Mouse (Mus musculus): ENCODE data around the gene Atg16l1.
"Not testable (repeated sequence)": the region's sequence is repeated elsewhere in the genome, so short reads cannot be mapped to it uniquely, and the experiment has no call there.

The Atg16l1 gene

GRCm38 (mm10) chr1:87771724-87772123, 16.1 kb downstream of the Atg16l1 start:
- DNase-seq (ENCODE audit: low read depth, low spot score) = no peak

DNA sequence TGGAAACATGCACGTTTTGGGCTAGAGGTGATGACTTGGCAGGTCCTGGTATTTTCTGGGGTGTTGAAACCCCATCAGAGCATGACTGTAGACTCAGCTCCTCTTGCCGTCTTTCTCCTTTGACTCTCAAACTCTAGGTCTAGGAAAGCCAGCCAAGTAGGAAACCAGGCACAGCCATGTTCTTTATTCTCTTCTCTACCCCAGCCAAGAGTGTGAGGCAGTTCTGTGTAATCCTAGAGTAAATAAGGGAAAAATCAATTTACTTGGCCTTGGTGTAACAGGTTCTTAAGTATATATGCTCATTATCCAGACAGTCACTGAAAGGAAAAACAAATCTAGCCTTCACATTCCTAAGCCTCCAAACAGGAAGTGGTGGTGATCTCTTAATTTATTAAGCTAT, 17.7 kb downstream of the Atg16l1 start:
- no peak for DNase-seq (ENCODE audit: low read depth, low spot score)

GRCm38 (mm10) chr1:87774845-87775244, 19.2 kb downstream of the Atg16l1 start:
- DNase-seq (ENCODE audit: low read depth, low spot score) = no peak

GRCm38 (mm10) chr1:87779204-87779785, 23.6 kb downstream of the Atg16l1 start:
- DNase-seq (ENCODE audit: low read depth, low spot score) = no peak

DNA sequence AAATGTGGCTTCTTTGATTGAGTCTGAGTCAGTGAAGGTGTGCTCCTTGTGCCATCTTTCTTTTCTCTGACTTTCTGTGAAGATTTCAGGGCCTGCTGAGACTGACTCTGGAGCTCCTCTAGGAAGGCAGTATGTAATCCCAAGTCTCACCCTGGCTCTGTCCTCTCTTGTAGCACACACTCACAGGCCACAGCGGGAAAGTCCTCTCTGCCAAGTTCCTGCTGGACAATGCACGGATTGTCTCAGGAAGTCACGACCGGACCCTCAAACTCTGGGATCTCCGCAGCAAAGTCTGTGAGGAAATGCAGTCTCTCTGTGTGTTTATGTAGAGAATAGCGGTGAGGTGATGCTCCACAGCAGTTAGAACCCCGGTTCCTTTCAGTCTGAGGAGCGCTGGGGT, 30.0 kb downstream of the Atg16l1 start:
- DNase-seq (ENCODE audit: low read depth, low spot score) = no peak

DNA sequence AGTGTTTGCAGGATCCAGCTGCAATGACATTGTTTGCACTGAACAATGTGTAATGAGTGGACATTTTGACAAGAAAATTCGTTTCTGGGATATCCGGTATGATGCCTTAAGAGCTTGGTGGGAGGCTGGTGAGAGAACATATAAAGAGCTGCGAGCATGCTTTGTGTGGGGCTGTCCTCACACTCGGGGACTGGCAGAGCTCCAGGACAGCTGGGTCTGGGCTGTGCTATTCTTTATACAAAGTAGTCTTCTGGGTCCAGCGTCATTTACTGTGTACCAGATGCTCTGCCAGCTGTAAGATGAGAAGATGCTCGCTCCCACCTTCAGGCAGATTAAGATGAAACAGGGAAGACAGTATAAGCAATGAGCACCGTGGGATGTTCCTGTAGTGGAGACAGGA, 30.6 kb downstream of the Atg16l1 start:
- DNase-seq (ENCODE audit: low read depth, low spot score) = no peak

DNA sequence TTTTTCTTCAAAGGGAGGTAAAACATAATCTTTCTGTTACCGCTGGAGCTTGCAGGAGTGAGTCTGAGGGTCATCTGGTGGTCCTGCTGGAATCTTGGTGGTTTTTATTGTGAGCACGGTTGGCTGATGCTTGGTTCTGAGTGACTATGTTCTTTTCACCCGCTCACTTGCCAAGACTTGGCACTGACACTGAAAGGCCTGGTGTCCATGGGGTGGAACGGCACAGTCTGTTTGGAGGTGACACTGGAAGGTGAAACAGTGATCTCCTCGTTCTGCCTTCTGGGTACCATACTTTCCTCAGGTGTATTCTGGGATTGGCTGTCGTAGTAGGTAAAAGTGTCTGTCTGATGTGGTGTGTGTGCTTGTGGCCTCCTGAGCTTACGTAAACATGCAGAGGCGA, 34.0 kb downstream of the Atg16l1 start:
- DNase-seq (ENCODE audit: low read depth, low spot score) = no peak

GRCm38 (mm10) chr1:87792438-87793137, 36.9 kb downstream of the Atg16l1 start:
- DNase-seq (ENCODE audit: low read depth, low spot score) = no peak

DNA sequence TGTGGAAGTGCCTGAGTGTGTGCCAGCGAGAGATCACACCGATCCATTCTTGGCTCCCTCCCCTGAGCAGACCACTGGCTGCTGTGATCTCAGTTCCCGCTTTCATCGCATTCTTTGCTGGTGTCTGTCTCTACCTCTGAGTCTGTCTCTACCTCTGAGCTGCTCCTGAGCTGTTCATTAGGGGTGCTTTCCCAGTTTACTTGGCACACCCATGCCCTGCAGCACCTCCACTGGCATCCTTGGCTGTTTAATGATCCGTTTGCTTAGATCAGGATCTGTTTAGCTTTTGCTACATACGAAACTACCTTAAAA, 37.4 kb downstream of the Atg16l1 start:
- DNase-seq (ENCODE audit: low read depth, low spot score) = no peak

- DNase-seq (ENCODE audit: low read depth, low spot score) = no peak
Observed at GRCm38 (mm10) chr1:87797702-87798101, 42.0 kb downstream of the Atg16l1 start.

- DNase-seq (ENCODE audit: low read depth, low spot score) = no peak
Observed at GRCm38 (mm10) chr1:87798306-87798705, 42.6 kb downstream of the Atg16l1 start.

- DNase-seq (ENCODE audit: low read depth, low spot score) = no peak
Observed at GRCm38 (mm10) chr1:87803576-87803975, 47.9 kb downstream of the Atg16l1 start, which contains the start of gene Sag. TSS of gene Sag (plus strand) at chr1:87803680.

DNA sequence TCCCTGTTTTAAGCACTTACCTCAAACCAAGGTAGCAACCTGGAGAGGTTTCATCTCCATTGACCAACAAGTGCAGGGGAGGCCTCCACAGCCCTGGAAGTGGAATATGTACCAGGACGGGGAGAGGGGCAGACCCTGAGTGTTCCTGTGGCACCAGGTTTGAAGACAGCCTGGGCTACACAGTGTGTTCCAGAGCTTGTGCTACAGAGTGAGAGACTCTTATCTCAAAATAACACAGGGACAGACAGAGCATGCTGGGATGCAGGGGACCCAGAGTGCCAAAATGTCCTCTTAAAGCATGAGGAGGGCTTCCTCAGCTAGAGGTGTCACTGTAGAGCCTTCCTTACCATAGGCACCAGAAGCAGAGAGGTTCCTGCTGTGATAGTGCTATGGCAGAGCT, 52.1 kb downstream of the Atg16l1 start:
- DNase-seq (ENCODE audit: low read depth, low spot score) = no peak

GRCm38 (mm10) chr1:87811391-87811790, 55.7 kb downstream of the Atg16l1 start:
- no peak for DNase-seq (ENCODE audit: low read depth, low spot score)

DNA sequence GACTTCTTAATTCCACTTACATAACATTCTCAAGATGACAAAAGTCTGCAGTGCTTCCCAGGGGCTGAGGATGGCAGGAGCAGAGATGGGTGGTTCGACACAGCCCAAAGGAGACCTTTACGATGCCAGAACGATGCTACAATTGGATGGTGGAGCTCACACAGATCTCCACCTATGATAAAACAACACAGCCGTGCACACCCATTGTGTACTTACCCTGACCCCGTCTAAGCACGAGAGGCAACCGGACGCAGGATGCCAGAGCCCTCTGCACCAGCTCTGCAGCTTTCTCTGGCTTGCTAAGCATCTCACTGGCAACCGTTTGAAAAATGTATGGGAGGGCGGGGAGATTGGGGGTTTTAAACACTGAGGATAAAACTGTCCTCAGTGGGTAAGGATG, 56.4 kb downstream of the Atg16l1 start:
- no peak for DNase-seq (ENCODE audit: low read depth, low spot score)

- no peak for DNase-seq (ENCODE audit: low read depth, low spot score)
Observed at GRCm38 (mm10) chr1:87813155-87813554, 57.5 kb downstream of the Atg16l1 start.

GRCm38 (mm10) chr1:87813681-87814080, 58.0 kb downstream of the Atg16l1 start:
- DNase-seq (ENCODE audit: low read depth, low spot score) = no peak

DNA sequence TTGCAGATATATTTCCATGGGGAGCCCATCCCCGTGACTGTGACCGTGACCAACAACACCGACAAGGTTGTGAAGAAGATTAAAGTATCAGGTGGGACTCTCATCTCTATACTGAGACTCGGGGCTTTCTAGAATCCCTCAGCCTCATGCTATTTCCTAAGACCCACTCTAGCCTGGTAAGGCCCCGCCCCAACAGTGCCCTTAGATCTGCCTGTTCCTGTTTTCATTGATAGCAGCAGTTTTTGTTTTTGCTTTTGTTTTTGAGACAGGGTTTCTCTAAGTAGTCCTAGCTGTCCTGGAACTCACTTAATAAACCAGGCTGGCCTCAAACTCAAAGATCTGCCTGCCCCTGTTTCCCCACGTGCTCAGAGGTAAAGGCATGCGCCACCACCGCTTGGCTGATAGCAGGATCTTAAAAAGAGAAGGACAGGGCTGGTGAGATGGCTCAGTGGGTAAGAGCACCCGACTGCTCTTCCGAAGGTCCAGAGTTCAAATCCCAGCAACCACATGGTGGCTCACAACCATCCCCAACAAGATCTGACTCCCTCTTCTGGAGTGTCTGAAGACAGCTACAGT, 68.8 kb downstream of the Atg16l1 start:
- no peak for DNase-seq (ENCODE audit: low read depth, low spot score)

GRCm38 (mm10) chr1:87825281-87825680, 69.6 kb downstream of the Atg16l1 start:
- no peak for DNase-seq (ENCODE audit: low read depth, low spot score)

DNA sequence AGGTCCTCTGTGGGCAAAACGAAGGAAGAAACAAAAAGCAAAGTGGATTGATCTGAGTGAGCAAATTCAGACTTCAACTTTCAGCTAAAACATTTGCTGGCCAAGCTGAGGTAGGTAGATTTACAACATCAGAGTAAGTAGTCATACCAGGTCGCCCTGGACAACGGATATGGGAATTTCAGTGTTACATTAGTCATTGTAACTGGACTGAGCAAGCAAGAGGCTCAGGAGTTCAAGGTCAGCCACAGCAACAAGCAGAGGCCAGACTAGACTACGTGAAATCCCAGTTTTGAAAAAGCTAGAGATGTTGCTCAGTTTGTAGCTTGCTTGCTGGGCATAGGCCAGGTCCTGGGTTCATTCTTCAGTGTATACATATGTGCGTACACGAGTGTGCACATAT, 70.3 kb downstream of the Atg16l1 start:
- no peak for DNase-seq (ENCODE audit: low read depth, low spot score)

- DNase-seq (ENCODE audit: low read depth, low spot score) = no peak
Observed at GRCm38 (mm10) chr1:87826474-87826873, 70.8 kb downstream of the Atg16l1 start.

GRCm38 (mm10) chr1:87827476-87827875, 71.8 kb downstream of the Atg16l1 start:
- not testable (repeated sequence) for DNase-seq (ENCODE audit: low read depth, low spot score)

DNA sequence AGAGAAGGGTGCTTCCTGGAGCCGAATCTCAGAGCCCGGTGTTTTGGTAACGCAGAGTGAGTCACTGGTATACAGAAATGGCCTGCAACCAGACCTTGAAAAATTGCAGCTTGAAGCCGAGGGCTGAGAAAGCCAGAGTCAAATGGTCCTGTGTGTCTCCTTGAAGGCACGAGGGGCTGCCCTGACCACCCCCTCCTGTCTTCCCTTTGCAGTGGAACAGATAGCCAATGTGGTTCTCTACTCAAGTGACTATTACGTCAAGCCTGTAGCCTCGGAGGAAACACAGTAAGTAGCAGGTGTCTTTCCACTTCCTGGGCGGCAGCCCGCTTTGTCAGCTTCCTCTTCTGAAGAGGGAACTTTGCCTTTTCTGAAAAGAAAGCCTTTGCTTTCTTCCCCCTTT, 72.5 kb downstream of the Atg16l1 start:
- DNase-seq (ENCODE audit: low read depth, low spot score) = no peak
